Mouse (Mus musculus) gastrocnemius, adult 18-20 months (tissue): Measurements from ENCODE around the gene Inip. TPM values are rescaled to one million over a fixed set of nuclear protein-coding genes. Genes with fewer than 3 reads are reported as not detected.

ENCODE experiments used
- total RNA-seq, 2 experiments: library from RNA; stranded (reverse); gene quantifications; 2 replicates each; pipeline ENCODE4 v1.2.3; 2021

Inip gene
- total RNA-seq, 2 experiments from 2014 or later: 2.6 to 3.3 TPM

Other genes starting within 250 kb of the Inip start
- gene Hsdl2, start 220.0 kb downstream of the Inip start, total RNA-seq: 10 to 100 TPM; 55.7 to 62.5 TPM
- gene E130308A19Rik, start 175.4 kb downstream of the Inip start, total RNA-seq: 1 to 10 TPM; 4.9 to 6.9 TPM
- 1 to 10 TPM; 2.9 to 3.7 TPM for gene Snx30, start 4.3 kb upstream of the Inip start, total RNA-seq
- gene Slc46a2, start 113.5 kb upstream of the Inip start, total RNA-seq: not detected
- gene Mup4, start 159.1 kb upstream of the Inip start, total RNA-seq: not detected
- gene Mup6, start 162.7 kb upstream of the Inip start, total RNA-seq: not detected